Mouse (Mus musculus) thymus, postnatal 4 days (tissue): ENCODE measurements around the gene Arhgef1.
"Not testable (repeated sequence)": the region's sequence is repeated elsewhere in the genome, so short reads cannot be mapped to it uniquely, and the experiment has no call there.

Source experiments
- DNase-seq: peaks from one replicate; pipeline ENCODE4 v3.0.0; 2021

Gene Arhgef1

GRCm38 (mm10) chr7:24890281-24891216, 12.2 kb upstream of the Arhgef1 start:
- DNase-seq = peak; percentile 79

- DNase-seq = no peak
Measured at GRCm38 (mm10) chr7:24891241-24892124, 11.2 kb upstream of the Arhgef1 start.

- DNase-seq = no peak
Measured at GRCm38 (mm10) chr7:24892125-24892583, 10.6 kb upstream of the Arhgef1 start.

- DNase-seq = not testable (repeated sequence)
Measured at GRCm38 (mm10) chr7:24895749-24896148, 7.0 kb upstream of the Arhgef1 start.

GRCm38 (mm10) chr7:24896269-24896668, 6.4 kb upstream of the Arhgef1 start:
- DNase-seq = no peak

GRCm38 (mm10) chr7:24897224-24897623, 5.5 kb upstream of the Arhgef1 start, which contains the start of gene Cd79a:
Gene Cd79a (plus strand): TSS chr7:24897381.
- DNase-seq = no peak

GRCm38 (mm10) chr7:24897959-24898358, 4.8 kb upstream of the Arhgef1 start:
- DNase-seq = no peak

GRCm38 (mm10) chr7:24901114-24901513, 1.6 kb upstream of the Arhgef1 start:
- DNase-seq = no peak

GRCm38 (mm10) chr7:24901842-24902241, 870 bp upstream of the Arhgef1 start:
- no peak for DNase-seq

GRCm38 (mm10) chr7:24902264-24902629, 465 bp upstream of the Arhgef1 start:
- no peak for DNase-seq

- DNase-seq = no peak
Measured at GRCm38 (mm10) chr7:24903444-24903825, 723 bp downstream of the Arhgef1 start.

GRCm38 (mm10) chr7:24904070-24904483, 1.4 kb downstream of the Arhgef1 start:
- DNase-seq = peak; percentile 97

GRCm38 (mm10) chr7:24904936-24905335, 2.2 kb downstream of the Arhgef1 start:
- peak; percentile 71 for DNase-seq

- DNase-seq = peak; percentile 64
Measured at GRCm38 (mm10) chr7:24906551-24906950, 3.8 kb downstream of the Arhgef1 start.

- DNase-seq = peak; percentile 85
Measured at GRCm38 (mm10) chr7:24907211-24907748, 4.6 kb downstream of the Arhgef1 start.

- DNase-seq = no peak
Measured at GRCm38 (mm10) chr7:24912480-24912879, 9.8 kb downstream of the Arhgef1 start.

- DNase-seq = no peak
Measured at GRCm38 (mm10) chr7:24918763-24919323, 16.1 kb downstream of the Arhgef1 start.

- peak; percentile 12 for DNase-seq
Measured at GRCm38 (mm10) chr7:24919728-24920127, 17.0 kb downstream of the Arhgef1 start.

- no peak for DNase-seq
Measured at GRCm38 (mm10) chr7:24930475-24930874, 27.8 kb downstream of the Arhgef1 start.

GRCm38 (mm10) chr7:24931651-24932050, 28.9 kb downstream of the Arhgef1 start:
- DNase-seq = no peak

GRCm38 (mm10) chr7:24943641-24944040, 40.9 kb downstream of the Arhgef1 start:
- DNase-seq = no peak

- peak; percentile 24 for DNase-seq
Measured at GRCm38 (mm10) chr7:24944257-24944950, 41.7 kb downstream of the Arhgef1 start, which contains the start of gene Gm4881. Gene Gm4881 (minus strand): TSS chr7:24944494.
